Mouse (Mus musculus): ENCODE results near the gene Pwp2. TPM values are rescaled to one million over a fixed set of nuclear protein-coding genes. Genes with fewer than 3 reads are reported as not detected.

Gene Pwp2
- polyA plus RNA-seq, 1 experiment from 2014 or later = 18.1 TPM

Other genes starting within 250 kb of the Pwp2 start
- gene Trpm2, start 214.6 kb downstream of the Pwp2 start, polyA plus RNA-seq (2015; fragmentation: Nextera tagmentation; extraction: Ambion mirVana) = 18.1 and 21.8 TPM in 2 replicates
- gene 1810043G02Rik, start 206.6 kb downstream of the Pwp2 start, polyA plus RNA-seq (2015; fragmentation: Nextera tagmentation; extraction: Ambion mirVana) = 20.9 and 21.0 TPM in 2 replicates
- gene Pfkl, start 175.1 kb downstream of the Pwp2 start, polyA plus RNA-seq (2015; fragmentation: Nextera tagmentation; extraction: Ambion mirVana) = 41.1 and 45.5 TPM in 2 replicates
- gene Dnmt3l, start 143.2 kb downstream of the Pwp2 start, polyA plus RNA-seq (2015; fragmentation: Nextera tagmentation; extraction: Ambion mirVana) = 0.69 and 1.1 TPM in 2 replicates
- gene Aire, start 141.5 kb downstream of the Pwp2 start, polyA plus RNA-seq (2015; fragmentation: Nextera tagmentation; extraction: Ambion mirVana) = 8.8 and 10.1 TPM in 2 replicates
- 6.2 and 6.7 TPM in 2 replicates for gene Icosl, start 115.8 kb downstream of the Pwp2 start, polyA plus RNA-seq (2015; fragmentation: Nextera tagmentation; extraction: Ambion mirVana)
- gene D10Jhu81e, start 15.4 kb downstream of the Pwp2 start, polyA plus RNA-seq (2015; fragmentation: Nextera tagmentation; extraction: Ambion mirVana) = 28.9 and 31.2 TPM in 2 replicates
- gene Trappc10, start 59.5 kb upstream of the Pwp2 start, polyA plus RNA-seq (2015; fragmentation: Nextera tagmentation; extraction: Ambion mirVana) = 20.0 and 26.3 TPM in 2 replicates
- 139 and 152 TPM in 2 replicates for gene Agpat3, start 167.3 kb upstream of the Pwp2 start, polyA plus RNA-seq (2015; fragmentation: Nextera tagmentation; extraction: Ambion mirVana)
- gene Rrp1, start 227.9 kb upstream of the Pwp2 start, polyA plus RNA-seq (2015; fragmentation: Nextera tagmentation; extraction: Ambion mirVana) = 373 and 391 TPM in 2 replicates
- gene Cstb, start 240.5 kb upstream of the Pwp2 start, polyA plus RNA-seq (2015; fragmentation: Nextera tagmentation; extraction: Ambion mirVana) = 1,727 and 1,921 TPM in 2 replicates